ENCODE assay signal across 13 mouse cellular contexts in the genomic region with DNA sequence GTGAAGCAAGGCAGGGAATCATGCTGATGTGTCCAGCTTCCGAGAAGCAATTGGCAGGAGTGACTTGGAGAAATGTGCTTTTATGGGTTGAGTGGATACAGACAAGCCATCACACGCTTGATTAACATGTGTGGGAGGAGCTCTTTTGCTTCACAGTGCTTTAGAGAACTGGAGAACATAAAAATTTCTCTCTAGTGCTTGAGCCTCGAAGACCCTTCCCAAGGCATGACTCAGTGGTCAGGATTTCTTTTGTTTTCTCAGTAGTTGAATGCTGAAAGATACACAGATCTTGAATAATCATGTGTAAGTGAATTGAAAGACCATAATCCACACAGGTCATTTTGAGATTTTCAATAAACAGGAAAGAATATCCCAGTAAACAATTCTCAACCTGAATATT.
"Had no signal": no experiment of that assay in that cellular context is flagged by ENCODE, and none has a peak within 500 bp of the region (broad histone marks: within the 10 kb centered on the region; RNA-seq: fewer than 3 reads in every experiment).

No protein-coding gene starts in this region.

- DNase-seq: kidney, adult 2 months; kidney, postnatal 4 days; left cerebral cortex, postnatal 4 days; lung, adult 18-20 months; right cerebral cortex, adult 18-20 months; right cerebral cortex, postnatal 25 days; thymus, postnatal 36 days had no signal

- H3K9ac ChIP-seq: kidney, embryonic 15.5 days; limb, embryonic 13.5 days; liver, embryonic 14.5 days; midbrain, embryonic 12.5 days; neural tube, embryonic 13.5 days had no signal

- H3K27me3 ChIP-seq: kidney, embryonic 15.5 days; limb, embryonic 13.5 days; midbrain, embryonic 12.5 days; neural tube, embryonic 13.5 days had no signal

- H3K36me3 ChIP-seq: kidney, embryonic 15.5 days; limb, embryonic 13.5 days; midbrain, embryonic 12.5 days; neural tube, embryonic 13.5 days had no signal

- H3K27ac ChIP-seq: kidney, embryonic 15.5 days; layer of hippocampus, adult 2 months; limb, embryonic 13.5 days; liver, embryonic 14.5 days; midbrain, embryonic 12.5 days; neural tube, embryonic 13.5 days had no signal

- H3K4me1 ChIP-seq: kidney, embryonic 15.5 days; limb, embryonic 13.5 days; midbrain, embryonic 12.5 days; neural tube, embryonic 13.5 days had no signal

- H3K4me3 ChIP-seq: kidney, embryonic 15.5 days; layer of hippocampus, adult 2 months; limb, embryonic 13.5 days; midbrain, embryonic 12.5 days; neural tube, embryonic 13.5 days had no signal

- H3K4me2 ChIP-seq: kidney, embryonic 15.5 days; limb, embryonic 13.5 days; midbrain, embryonic 12.5 days; neural tube, embryonic 13.5 days had no signal

- H3K9me3 ChIP-seq: kidney, embryonic 15.5 days; limb, embryonic 13.5 days; midbrain, embryonic 12.5 days; neural tube, embryonic 13.5 days had no signal
